Mouse (Mus musculus) stomach, embryonic 16.5 days (tissue): ENCODE measurements around the gene Lag3. TPM values are rescaled to one million over a fixed set of nuclear protein-coding genes. Genes with fewer than 3 reads are reported as not detected.

Experiments
- ATAC-seq: fragments of 200-750 bp; cut with Nextera tagmentation; 2 replicates; pipeline ENCODE4 v1.8.0; 2017; ENCODE audit warnings: moderate number of reproducible peaks, moderate TSS enrichment; ENCODE audit not compliant: insufficient read depth, low FRiP score
- H3K27ac ChIP-seq: fragments of 300-500 bp; sonication (generic); 2 replicates; pipeline ENCODE4 v1.5.1; 2014; ENCODE audit warnings: low read length
- H3K27me3 ChIP-seq: fragments of 300-500 bp; sonication (generic); 2 replicates; pipeline ENCODE4 v1.6.1; 2014; ENCODE audit warnings: low read length, control low read depth, mixed read lengths; ENCODE audit not compliant: control insufficient read depth, insufficient read depth
- H3K36me3 ChIP-seq: fragments of 300-500 bp; sonication (generic); 2 replicates; pipeline ENCODE4 v1.6.1; 2014; ENCODE audit warnings: low read length; ENCODE audit not compliant: control insufficient read depth, insufficient read depth
- H3K4me1 ChIP-seq: fragments of 300-500 bp; sonication (generic); 2 replicates; pipeline ENCODE4 v1.6.1; 2014; ENCODE audit warnings: low read length, control low read depth, mixed read lengths; ENCODE audit not compliant: control insufficient read depth, insufficient read depth
- H3K4me2 ChIP-seq: fragments of 300-500 bp; sonication (generic); 2 replicates; pipeline ENCODE4 v1.6.1; 2014; ENCODE audit warnings: low read depth, low read length, mixed read lengths
- H3K4me3 ChIP-seq: fragments of 300-500 bp; sonication (generic); replicated peaks from 2 replicates; pipeline ENCODE4 v1.5.1; 2014; ENCODE audit warnings: mild to moderate bottlenecking, low read length
- H3K9ac ChIP-seq: fragments of 300-500 bp; sonication (generic); 2 replicates; pipeline ENCODE4 v1.6.1; 2014; ENCODE audit warnings: low read length
- H3K9me3 ChIP-seq: fragments of 300-500 bp; sonication (generic); replicated peaks from 2 replicates; pipeline ENCODE4 v1.6.1; 2016; ENCODE audit warnings: low read length, control low read depth; ENCODE audit not compliant: control insufficient read depth
- WGBS: fragments of 180-500 bp; shearing (Covaris S2); extraction: QIAGEN DNeasy Blood & Tissue Kit; methylation state at CpG from one replicate; pipeline ENCODE4 v1.1.7; 2014; 5-methylcytosine and 5-hydroxymethylcytosine counted together
- polyA plus RNA-seq: library from polyadenylated mRNA; unstranded; fragments of >200 nt; fragmentation: Nextera tagmentation; extraction: Ambion mirVana; gene quantifications from 2 replicates; pipeline ENCODE4 v1.2.1, GENCODE M21; 2015

Lag3 gene
- polyA plus RNA-seq, 1 experiment from 2014 or later: 1.3 TPM

- Histone ChIP-seq H3K27me3 (no peaks in the 10 kb centered on the region), H3K9me3 (no peaks in the 10 kb centered on the region), H3K4me3 (peak overlapping the region; percentile 89), H3K9ac (peak overlapping the region; percentile 100), H3K27ac (peak overlapping the region; percentile 100), H3K4me2 (peak overlapping the region; percentile 96), H3K4me1 (peaks cover 52% of the 10 kb centered on the region), H3K36me3 (peaks cover 8% of the 10 kb centered on the region)
- ATAC-seq: peak; percentile 57
- WGBS: under 1% methylated on average over 66 of the region's 67 CpGs
Observed at GRCm38 (mm10) chr6:124916695-124917517, 5.4 kb upstream of the Lag3 start.

GRCm38 (mm10) chr6:124915942-124916694 lies 4.6 kb upstream of the Lag3 start:
- Histone ChIP-seq H3K4me2 (peak overlapping the region; percentile 96), H3K4me3 (peak overlapping the region; percentile 89), H3K27me3 (no peaks in the 10 kb centered on the region), H3K9ac (peak overlapping the region; percentile 100), H3K36me3 (peaks cover 8% of the 10 kb centered on the region), H3K9me3 (no peaks in the 10 kb centered on the region), H3K27ac (peak overlapping the region; percentile 100), H3K4me1 (peaks cover 50% of the 10 kb centered on the region)
- no peak for ATAC-seq
- WGBS: 6% methylated on average over 12 of the region's 12 CpGs

DNA sequence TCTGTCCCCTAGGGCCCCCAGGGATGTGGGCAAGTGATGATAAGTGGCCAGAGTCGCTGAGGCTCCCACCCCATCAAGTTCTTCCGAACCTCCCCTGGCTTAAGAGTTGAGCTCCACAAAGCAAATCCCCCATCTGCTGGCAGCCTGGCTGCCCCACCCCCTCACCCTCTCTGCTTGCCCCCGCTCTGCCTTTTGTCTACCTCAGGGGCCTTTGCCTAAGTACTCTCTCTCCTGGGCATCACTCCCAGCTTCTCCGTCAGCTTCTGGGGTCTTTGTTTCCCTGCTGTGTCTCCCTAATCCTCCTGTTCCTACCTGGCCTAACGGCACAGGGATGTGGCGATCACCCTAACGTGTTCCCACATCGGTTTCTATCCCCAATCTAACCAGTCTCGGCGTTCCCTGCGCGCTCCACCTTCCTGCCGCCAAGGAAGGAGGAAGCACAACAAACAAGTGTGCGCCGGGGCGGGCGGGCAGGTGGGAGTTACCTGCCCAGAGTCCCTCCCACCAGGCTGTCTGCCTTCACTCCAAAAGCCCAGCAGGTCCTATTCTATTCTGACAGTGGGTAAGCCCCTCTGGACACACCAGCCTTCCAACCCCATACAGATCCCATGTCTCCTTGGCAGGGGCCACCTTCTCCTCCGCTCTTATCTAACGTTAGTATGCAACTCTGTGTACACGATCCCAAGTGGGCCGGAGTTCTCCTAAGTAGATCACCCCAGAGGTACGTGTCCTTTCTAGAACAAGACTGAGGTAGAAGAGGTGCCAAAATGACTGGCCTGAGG lies 3.8 kb upstream of the Lag3 start:
- peak overlapping the region; percentile 96 for H3K4me2 ChIP-seq
- H3K4me1 ChIP-seq: peaks cover 44% of the 10 kb centered on the region
- H3K27ac ChIP-seq: peak overlapping the region; percentile 100
- H3K9me3 ChIP-seq: no peaks in the 10 kb centered on the region
- 16% methylated on average over 22 of the region's 22 CpGs for WGBS
- peak overlapping the region; percentile 89 for H3K4me3 ChIP-seq
- peak overlapping the region; percentile 100 for H3K9ac ChIP-seq
- peaks cover 8% of the 10 kb centered on the region for H3K36me3 ChIP-seq
- no peak for ATAC-seq
- H3K27me3 ChIP-seq: 0 out of 2 replicates have a peak, but pooled peaks cover 2% of the 10 kb centered on the region

- Histone ChIP-seq H3K9ac (no peak overlapping the region), H3K4me3 (no peak overlapping the region), H3K4me2 (no peak overlapping the region)
Observed at GRCm38 (mm10) chr6:124914511-124914910, 3.0 kb upstream of the Lag3 start.

GRCm38 (mm10) chr6:124913721-124914285 lies 2.3 kb upstream of the Lag3 start:
- H3K27me3 ChIP-seq: 0 out of 2 replicates have a peak, but pooled peaks cover 5% of the 10 kb centered on the region
- H3K4me3 ChIP-seq: no peak overlapping the region
- H3K36me3 ChIP-seq: peaks cover 8% of the 10 kb centered on the region
- H3K9ac ChIP-seq: peak overlapping the region; percentile 35; the same call in 1 of the 2 replicates
- ATAC-seq: no peak
- no peak overlapping the region for H3K4me2 ChIP-seq
- peak overlapping the region; percentile 46; the same call in 1 of the 2 replicates for H3K27ac ChIP-seq
- no peaks in the 10 kb centered on the region for H3K9me3 ChIP-seq
- peaks cover 42% of the 10 kb centered on the region for H3K4me1 ChIP-seq
- WGBS: 66% methylated on average over 14 of the region's 14 CpGs

More at GRCm38 (mm10) chr6:124914511-124914910, 3.0 kb upstream of the Lag3 start:
- Histone ChIP-seq H3K27me3 (0 out of 2 replicates have a peak, but pooled peaks cover 5% of the 10 kb centered on the region), H3K36me3 (peaks cover 8% of the 10 kb centered on the region), H3K4me1 (peaks cover 48% of the 10 kb centered on the region), H3K9me3 (no peaks in the 10 kb centered on the region), H3K27ac (no peak overlapping the region)
- 85% methylated on average over 7 of the region's 7 CpGs for WGBS
- ATAC-seq: no peak

- no peak overlapping the region for H3K9ac ChIP-seq
- H3K27me3 ChIP-seq: 0 out of 2 replicates have a peak, but pooled peaks cover 5% of the 10 kb centered on the region
- peaks cover 8% of the 10 kb centered on the region for H3K36me3 ChIP-seq
- H3K4me1 ChIP-seq: peaks cover 36% of the 10 kb centered on the region
- H3K4me2 ChIP-seq: no peak overlapping the region
- no peak overlapping the region for H3K4me3 ChIP-seq
- ATAC-seq: no peak
- H3K9me3 ChIP-seq: no peaks in the 10 kb centered on the region
- 61% methylated on average over 6 of the region's 6 CpGs for WGBS
- H3K27ac ChIP-seq: no peak overlapping the region
Observed at GRCm38 (mm10) chr6:124913214-124913613, 1.7 kb upstream of the Lag3 start.

GRCm38 (mm10) chr6:124910032-124910431 lies 1.5 kb downstream of the Lag3 start:
- peak overlapping the region; percentile 18 for H3K4me3 ChIP-seq
- 9% methylated on average over 32 of the region's 32 CpGs for WGBS
- 0 out of 2 replicates have a peak, but pooled peaks cover 5% of the 10 kb centered on the region for H3K27me3 ChIP-seq
- peak overlapping the region; percentile 56; the same call in 1 of the 2 replicates for H3K9ac ChIP-seq
- peak; percentile 31; the same call in 1 of the 2 replicates for ATAC-seq
- H3K4me1 ChIP-seq: peaks cover 26% of the 10 kb centered on the region
- no peak overlapping the region for H3K27ac ChIP-seq
- peaks cover 8% of the 10 kb centered on the region for H3K36me3 ChIP-seq
- peak overlapping the region; percentile 47 for H3K4me2 ChIP-seq
- H3K9me3 ChIP-seq: no peaks in the 10 kb centered on the region

- Histone ChIP-seq H3K36me3 (no peaks in the 10 kb centered on the region), H3K4me1 (peaks cover 23% of the 10 kb centered on the region), H3K4me3 (no peak overlapping the region), H3K4me2 (no peak overlapping the region), H3K27ac (no peak overlapping the region), H3K27me3 (0 out of 2 replicates have a peak, but pooled peaks cover 5% of the 10 kb centered on the region), H3K9me3 (no peaks in the 10 kb centered on the region), H3K9ac (no peak overlapping the region)
- 84% methylated on average over 1 of the region's 1 CpGs for WGBS
- ATAC-seq: no peak
Observed at GRCm38 (mm10) chr6:124907767-124908166, 3.7 kb downstream of the Lag3 start.
